Mouse (Mus musculus) yolk sac, embryonic 10.5 days (tissue): Measurements from ENCODE around the gene Tub.
A peak's percentile ranks its signal among the peaks of the same experiment; 100 is the strongest.

Source experiments
- DNase-seq: peaks from one replicate; pipeline ENCODE4 v3.0.0-alpha.2; 2017; ENCODE audit warnings: low spot score

The Tub gene

GRCm38 (mm10) chr7:108985934-108986708, 36.0 kb downstream of the Tub start:
- DNase-seq: no peak

- no peak for DNase-seq
These were observed 41.1 kb downstream of the Tub start for GRCm38 (mm10) chr7:108991207-108991606.

GRCm38 (mm10) chr7:108993230-108993629, 43.1 kb downstream of the Tub start:
- DNase-seq: no peak

GRCm38 (mm10) chr7:108993881-108994291, 43.7 kb downstream of the Tub start:
- no peak for DNase-seq

- no peak for DNase-seq
These were observed 46.0 kb downstream of the Tub start for GRCm38 (mm10) chr7:108996156-108996555.

- DNase-seq: no peak
These were observed 50.3 kb downstream of the Tub start for GRCm38 (mm10) chr7:109000315-109000954.

- DNase-seq: no peak
These were observed 51.8 kb downstream of the Tub start for GRCm38 (mm10) chr7:109001971-109002370.

- DNase-seq: no peak
These were observed 53.5 kb downstream of the Tub start for GRCm38 (mm10) chr7:109003653-109004052.

- no peak for DNase-seq
These were observed 59.1 kb downstream of the Tub start for GRCm38 (mm10) chr7:109009260-109009659.

- DNase-seq: peak; percentile 24
These were observed 60.8 kb downstream of the Tub start for GRCm38 (mm10) chr7:109010720-109011595.

GRCm38 (mm10) chr7:109011596-109012180, 61.5 kb downstream of the Tub start:
- DNase-seq: no peak

- DNase-seq: no peak
These were observed 62.4 kb downstream of the Tub start for GRCm38 (mm10) chr7:109012575-109012974.

- no peak for DNase-seq
These were observed 63.0 kb downstream of the Tub start for GRCm38 (mm10) chr7:109012998-109013625.

GRCm38 (mm10) chr7:109014851-109015250, 64.7 kb downstream of the Tub start:
- no peak for DNase-seq

- no peak for DNase-seq
These were observed 66.3 kb downstream of the Tub start for GRCm38 (mm10) chr7:109016378-109016923.

GRCm38 (mm10) chr7:109019243-109019642, 69.1 kb downstream of the Tub start:
- DNase-seq: no peak

GRCm38 (mm10) chr7:109021428-109021827, 71.3 kb downstream of the Tub start:
- DNase-seq: peak; percentile 55

- no peak for DNase-seq
These were observed 75.6 kb downstream of the Tub start for GRCm38 (mm10) chr7:109025743-109026142.

GRCm38 (mm10) chr7:109026976-109027375, 76.8 kb downstream of the Tub start:
- DNase-seq: no peak

GRCm38 (mm10) chr7:109027721-109028120, 77.6 kb downstream of the Tub start:
- no peak for DNase-seq

GRCm38 (mm10) chr7:109028204-109028603, 78.1 kb downstream of the Tub start:
- DNase-seq: no peak
